8 mouse cellular contexts compared by ENCODE assay signal in genomic region chr1:177684901-177685300, GRCm38 (mm10). TPM values are rescaled to one million over a fixed set of nuclear protein-coding genes. Genes with fewer than 3 reads are reported as not detected.
DNase-seq lines count a peak whose midpoint lies in the region; ATAC-seq and TF ChIP-seq lines count a peak whose summit lies in the region.
"Had no signal": no experiment of that assay in that cellular context is flagged by ENCODE, and none has a peak within 500 bp of the region (broad histone marks: within the 10 kb centered on the region; RNA-seq: fewer than 3 reads in every experiment).

No protein-coding gene starts in this region.

- no peaks in the 10 kb centered on the region for H3K36me3 ChIP-seq in liver, adult 2 months (ENCODE audit: control insufficient read depth, insufficient read depth, low read length)
- no peaks in the 10 kb centered on the region for H3K36me3 ChIP-seq in liver, embryonic 11.5 days (ENCODE audit: control insufficient read depth, insufficient read depth, low read length)
- no peaks in the 10 kb centered on the region for H3K36me3 ChIP-seq in hindbrain, embryonic 10.5 days
- no peaks in the 10 kb centered on the region for H3K36me3 ChIP-seq in midbrain, embryonic 13.5 days
- H3K36me3 ChIP-seq: limb, embryonic 13.5 days had no signal

- H3K4me1 ChIP-seq in liver, adult 2 months (ENCODE audit: control insufficient read depth, insufficient read depth, low read length), result no peaks in the 10 kb centered on the region
- no peaks in the 10 kb centered on the region for H3K4me1 ChIP-seq in liver, embryonic 11.5 days (replicated peaks; ENCODE audit: control insufficient read depth, insufficient read depth, low read length)
- H3K4me1 ChIP-seq in hindbrain, embryonic 10.5 days (replicated peaks), result peaks cover 15% of the 10 kb centered on the region
- peaks cover 13% of the 10 kb centered on the region for H3K4me1 ChIP-seq in midbrain, embryonic 13.5 days (replicated peaks)
- H3K4me1 ChIP-seq: limb, embryonic 13.5 days had no signal

- H3K27me3 ChIP-seq in liver, adult 2 months (ENCODE audit: control insufficient read depth, insufficient read depth, low read length), result no peaks in the 10 kb centered on the region
- no peaks in the 10 kb centered on the region for H3K27me3 ChIP-seq in liver, embryonic 11.5 days (replicated peaks; ENCODE audit: control insufficient read depth, insufficient read depth, low read length)
- no peaks in the 10 kb centered on the region for H3K27me3 ChIP-seq in hindbrain, embryonic 10.5 days (ENCODE audit: insufficient read depth, poor library complexity, severe bottlenecking)
- no peaks in the 10 kb centered on the region for H3K27me3 ChIP-seq in midbrain, embryonic 13.5 days

- H3K27ac ChIP-seq in liver, adult 2 months (replicated peaks; ENCODE audit: insufficient read depth, low read depth, low read length), result no peak overlapping the region
- H3K27ac ChIP-seq in liver, embryonic 11.5 days (ENCODE audit: low read depth, low read length), result no peak overlapping the region
- peak overlapping the region; percentile 81; the same call in 1 of the 2 replicates for H3K27ac ChIP-seq in hindbrain, embryonic 10.5 days
- no peak overlapping the region for H3K27ac ChIP-seq in midbrain, embryonic 13.5 days
- H3K27ac ChIP-seq: limb, embryonic 13.5 days had no signal

- no peak overlapping the region for H3K4me2 ChIP-seq in liver, embryonic 11.5 days
- no peak overlapping the region for H3K4me2 ChIP-seq in midbrain, embryonic 13.5 days (replicated peaks)
- H3K4me2 ChIP-seq: limb, embryonic 13.5 days had no signal

- TF ChIP-seq CTCF in liver, adult 2 months (IDR thresholded peaks at IDR 0.05; ENCODE audit: low read depth, low read length), result peak; percentile 23; the same call in 1 of the 2 replicates

- TF ChIP-seq POLR2A in liver, adult 2 months (IDR thresholded peaks at IDR 0.05; ENCODE audit: extremely low read depth, insufficient read depth, low read length), result no peak

- H3K4me3 ChIP-seq in liver, adult 2 months (ENCODE audit: insufficient read depth, low read depth, low read length), result no peak overlapping the region
- H3K4me3 ChIP-seq in liver, embryonic 11.5 days (ENCODE audit: low read depth, low read length), result no peak overlapping the region
- no peak overlapping the region for H3K4me3 ChIP-seq in hindbrain, embryonic 10.5 days
- H3K4me3 ChIP-seq in midbrain, embryonic 13.5 days (replicated peaks), result no peak overlapping the region
- H3K4me3 ChIP-seq: limb, embryonic 13.5 days had no signal

- DNase-seq in liver, adult 2 months (ENCODE audit: extremely low read depth, low read depth, low spot score), result peak; percentile 37
- DNase-seq in liver, embryonic 11.5 days (ENCODE audit: low spot score), result no peak
- peak; percentile 27 for DNase-seq in MEL-GATA-1-ER (ENCODE audit: extremely low read depth, low read depth)
- peak; percentile 19 for DNase-seq in c-Kit-positive CD71-positive TER-119-negative erythroid progenitor cells, embryonic 14.5 days (ENCODE audit: low read depth)
- no peak for DNase-seq in hindbrain, embryonic 10.5 days (ENCODE audit: low spot score)
- no peak for DNase-seq in urinary bladder, postnatal 25 days (ENCODE audit: low spot score)

- no peaks in the 10 kb centered on the region for H3K79me2 ChIP-seq in liver, adult 2 months (ENCODE audit: control insufficient read depth, insufficient read depth, low read length)

- no peak overlapping the region for H3K9ac ChIP-seq in liver, adult 2 months (ENCODE audit: low read depth, low read length)
- H3K9ac ChIP-seq in liver, embryonic 11.5 days (ENCODE audit: low read depth, low read length), result no peak overlapping the region
- no peak overlapping the region for H3K9ac ChIP-seq in midbrain, embryonic 13.5 days (replicated peaks)
- H3K9ac ChIP-seq: limb, embryonic 13.5 days had no signal

- 6% methylated on average over 3 of the region's 3 CpGs for WGBS in liver, adult 2 months
- WGBS in liver, embryonic 11.5 days, result 12% methylated on average over 3 of the region's 3 CpGs
- 15% methylated on average over 3 of the region's 3 CpGs for WGBS in hindbrain, embryonic 10.5 days
- 13% methylated on average over 3 of the region's 3 CpGs for WGBS in midbrain, embryonic 13.5 days

- no peak for ATAC-seq in liver, embryonic 11.5 days (replicated peaks; ENCODE audit: low FRiP score)
- ATAC-seq in midbrain, embryonic 13.5 days, result peak; percentile 67

- H3K9me3 ChIP-seq in liver, embryonic 11.5 days (ENCODE audit: control insufficient read depth, low read length), result no peaks in the 10 kb centered on the region
- H3K9me3 ChIP-seq in hindbrain, embryonic 10.5 days, result no peaks in the 10 kb centered on the region
- H3K9me3 ChIP-seq in midbrain, embryonic 13.5 days, result no peaks in the 10 kb centered on the region
- H3K9me3 ChIP-seq: limb, embryonic 13.5 days had no signal

RNA-seq across cellular contexts. Expression of gene 1700016C15Rik, which starts 44.7 kb away (rescaled TPM):
- total RNA-seq in liver, adult 2 months (2014; rRNA removed), result not detected in 2 replicates
- polyA plus RNA-seq in liver, adult 2 months (2012; rRNA removed), result not detected in 2 replicates
- polyA plus RNA-seq in liver, embryonic 11.5 days (2014; fragmentation: Nextera tagmentation; extraction: Ambion mirVana), result not detected in 2 replicates
- polyA plus RNA-seq in hindbrain, embryonic 10.5 days (2016; fragmentation: Nextera tagmentation; extraction: Ambion mirVana), result not detected in 2 replicates
- polyA plus RNA-seq in midbrain, embryonic 13.5 days (2015; fragmentation: Nextera tagmentation; extraction: Ambion mirVana), result not detected in 2 replicates
- polyA plus RNA-seq: limb, embryonic 13.5 days had no signal

Comparison
In these comparisons a context has a peak if more than half of its experiments do, and no peak if none do; other contexts are left out.
1. DNase-seq: peak in liver, adult 2 months (single experiment), MEL-GATA-1-ER (single experiment) and c-Kit-positive CD71-positive TER-119-negative erythroid progenitor cells, embryonic 14.5 days (single experiment); none in liver, embryonic 11.5 days (single experiment), hindbrain, embryonic 10.5 days (single experiment) and urinary bladder, postnatal 25 days (single experiment).